Mouse (Mus musculus) embryonic fibroblast, embryonic 13.5 days (primary cell): ENCODE results near the gene Smchd1.

Experiments used
- CTCF ChIP-seq: IDR thresholded peaks from 2 replicates; pipeline ENCODE4 v1.5.1; 2011; ENCODE audit warnings: mild to moderate bottlenecking, control low read depth, low read length, moderate library complexity, borderline replicate concordance; ENCODE audit not compliant: insufficient read depth
- POLR2A ChIP-seq: IDR thresholded peaks from 2 replicates; pipeline ENCODE4 v1.6.1; 2011; ENCODE audit warnings: low read depth, mild to moderate bottlenecking, control low read depth, low read length, moderate library complexity

GRCm38 (mm10) chr17:71348188-71348587 is 127.0 kb downstream of the Smchd1 start:
- TF ChIP-seq CTCF (no peak), POLR2A (no peak)
